8 mouse cellular contexts compared by ENCODE assay signal in the genomic region with DNA sequence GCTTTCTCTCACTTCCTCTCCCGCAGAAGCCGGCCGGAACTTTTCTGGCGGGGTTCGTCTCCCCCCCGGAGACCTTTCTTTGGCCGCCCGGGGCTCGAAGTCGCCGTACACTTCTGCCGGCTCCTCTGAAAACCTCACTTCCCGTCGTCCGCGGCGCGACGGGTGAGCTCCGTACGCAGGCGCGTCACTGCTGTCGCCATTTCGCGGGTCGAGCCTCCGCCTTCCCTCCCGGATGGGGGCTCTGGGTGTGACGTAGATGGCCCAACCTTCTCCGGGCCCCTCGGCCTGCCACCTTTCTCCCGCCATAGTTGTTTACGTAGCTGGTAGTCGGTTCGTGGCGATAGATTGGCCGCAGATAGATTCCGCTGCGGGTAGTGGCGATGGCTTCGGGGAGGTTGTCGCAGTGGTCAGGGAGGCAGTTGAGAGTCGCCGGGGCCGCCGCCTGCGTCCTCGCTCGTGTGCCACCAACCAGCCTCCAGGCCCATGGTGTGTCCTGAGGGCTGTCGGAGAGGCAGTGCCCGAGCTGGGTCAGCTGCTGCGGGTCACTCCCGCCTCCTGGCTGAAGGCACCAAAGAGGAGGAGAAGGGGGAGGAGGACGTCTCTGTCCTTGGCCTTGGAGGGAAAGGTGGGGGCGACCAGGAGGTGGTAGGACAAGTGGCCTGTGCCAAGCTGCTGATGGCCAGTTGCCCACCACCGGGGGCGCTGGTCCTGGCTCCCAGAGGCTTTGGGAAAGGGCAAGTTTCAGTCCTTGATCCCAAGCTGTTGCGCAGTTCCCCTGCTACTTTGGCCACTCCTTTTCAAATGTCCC. TPM values are rescaled to one million over a fixed set of nuclear protein-coding genes. Genes with fewer than 3 reads are reported as not detected.
DNase-seq lines count a peak whose midpoint lies in the region; ATAC-seq and TF ChIP-seq lines count a peak whose summit lies in the region.

A gene (minus strand): TSS at position 551 of the 808 bp plus-strand sequence.

- H3K27me3 ChIP-seq in forebrain, embryonic 14.5 days (replicated peaks; ENCODE audit: control insufficient read depth, insufficient read depth, low read length) = no peaks in the 10 kb centered on the region

- H3K9me3 ChIP-seq in forebrain, embryonic 14.5 days (replicated peaks; ENCODE audit: control insufficient read depth, low read length) = no peaks in the 10 kb centered on the region

- WGBS in forebrain, embryonic 14.5 days = under 1% methylated on average over 57 of the region's 59 CpGs
- WGBS in lung, adult 2 months = under 1% methylated on average over 59 of the region's 59 CpGs

- TF ChIP-seq POLR2A in lung, adult 2 months (IDR thresholded peaks at IDR 0.05; ENCODE audit: borderline replicate concordance, extremely low read depth, low read depth, low read length) = peak; percentile 84

- DNase-seq in ES-CJ7 (ENCODE audit: low read depth, low spot score) = peak; percentile 99
- peak; percentile 98 for DNase-seq in cerebellum, adult 11 months
- DNase-seq in forebrain, embryonic 14.5 days (ENCODE audit: low spot score) = peak; percentile 99
- peak; percentile 97 to 98 for DNase-seq in heart, postnatal 14 days
- DNase-seq in layer of hippocampus, adult 18-20 months (ENCODE audit: low spot score in 2 of 2) = peak; percentile 97 to 98
- DNase-seq in lung, adult 2 months = peak; percentile 97
- DNase-seq in thymus, adult 18-20 months = peak; percentile 98

- H3K4me3 ChIP-seq in forebrain, embryonic 14.5 days (ENCODE audit: low read depth, low read length) = peak within 1 kb of the TSS; percentile 73
- peak within 1 kb of the TSS; percentile 92 for H3K4me3 ChIP-seq in lung, adult 2 months (replicated peaks; ENCODE audit: extremely low read depth, low read depth, low read length)

- intact Hi-C loops in heart, postnatal 14 days (cut with DNase I) = no loop called here

- H3K4me1 ChIP-seq in forebrain, embryonic 14.5 days (ENCODE audit: control insufficient read depth, insufficient read depth, low read length) = peaks cover 4% of the 10 kb centered on the region; the same call in 1 of the 2 replicates
- peaks cover 5% of the 10 kb centered on the region for H3K4me1 ChIP-seq in lung, adult 2 months (ENCODE audit: control insufficient read depth, insufficient read depth, low read length)

- H3K36me3 ChIP-seq in forebrain, embryonic 14.5 days (ENCODE audit: control insufficient read depth, insufficient read depth, low read length) = peaks cover 25% of the 10 kb centered on the region

- TF ChIP-seq CTCF in lung, adult 2 months (IDR thresholded peaks at IDR 0.05; ENCODE audit: insufficient read depth, low read length) = peak; percentile 70

- peak; percentile 95 for ATAC-seq in forebrain, embryonic 14.5 days
- peak; percentile 80 for ATAC-seq in neutrophil, adult 5-6 weeks (ENCODE audit: extremely low read depth, insufficient number of reproducible peaks, low FRiP score, poor library complexity, severe bottlenecking)

- H3K27ac ChIP-seq in forebrain, embryonic 14.5 days (ENCODE audit: low read depth, low read length) = peak within 1 kb of the TSS; percentile 99

- peak within 1 kb of the TSS; percentile 77 for H3K4me2 ChIP-seq in forebrain, embryonic 14.5 days (ENCODE audit: low read length)

- peak within 1 kb of the TSS; percentile 88 for H3K9ac ChIP-seq in forebrain, embryonic 14.5 days (ENCODE audit: low read length)

RNA-seq across cellular contexts. Expression of the gene that starts here (rescaled TPM):
- polyA plus RNA-seq in forebrain, embryonic 14.5 days (2014; fragmentation: Nextera tagmentation; extraction: Ambion mirVana) = 24.3 and 29.7 TPM in 2 replicates
- 10 to 100 TPM; 70.8 to 74.8 TPM for total RNA-seq in heart, postnatal 14 days (2021)
- total RNA-seq in layer of hippocampus, adult 18-20 months (2021) = 10 to 100 TPM; 34.1 to 36.4 TPM
- polyA plus RNA-seq in lung, adult 2 months (2012; rRNA removed) = 35.5 and 36.6 TPM in 2 replicates
- 84.5 and 98.7 TPM in 2 replicates for total RNA-seq in neutrophil, adult 5-6 weeks (2017)

Comparison
In these comparisons a context has a peak if more than half of its experiments do, and no peak if none do; other contexts are left out.
1. Peak in every context shown above with its lines: DNase-seq, ATAC-seq, H3K4me3 ChIP-seq and H3K27ac ChIP-seq.